ENCODE assay signal across 15 mouse cellular contexts in genomic region chr2:16152623-16153022, GRCm38 (mm10).
"Had no signal": no experiment of that assay in that cellular context is flagged by ENCODE, and none has a peak within 500 bp of the region (broad histone marks: within the 10 kb centered on the region; RNA-seq: fewer than 3 reads in every experiment).

No protein-coding gene starts in this region.

- H3K27ac ChIP-seq: liver, embryonic 15.5 days; macrophage; midbrain, embryonic 13.5 days; midbrain, embryonic 15.5 days; neural tube, embryonic 12.5 days had no signal

- H3K4me3 ChIP-seq: liver, embryonic 15.5 days; megakaryocyte, embryonic 14.5 days; midbrain, embryonic 13.5 days; midbrain, embryonic 15.5 days; neural tube, embryonic 12.5 days had no signal

- H3K9me3 ChIP-seq: liver, embryonic 15.5 days; megakaryocyte, embryonic 14.5 days; midbrain, embryonic 13.5 days; midbrain, embryonic 15.5 days; neural tube, embryonic 12.5 days had no signal

- DNase-seq: liver, postnatal 0 days; lung, adult 2 months; lung, postnatal 10 days; lung, postnatal 36 days; right cerebral cortex, postnatal 14 days; thymus, adult 2 months; thymus, postnatal 25 days; thymus, postnatal 4 days had no signal

- H3K4me1 ChIP-seq: liver, embryonic 15.5 days; megakaryocyte, embryonic 14.5 days; midbrain, embryonic 13.5 days; midbrain, embryonic 15.5 days; neural tube, embryonic 12.5 days had no signal

- H3K27me3 ChIP-seq: liver, embryonic 15.5 days; megakaryocyte, embryonic 14.5 days; midbrain, embryonic 13.5 days; midbrain, embryonic 15.5 days; neural tube, embryonic 12.5 days had no signal

- H3K9ac ChIP-seq: liver, embryonic 15.5 days; liver, postnatal 0 days; midbrain, embryonic 13.5 days; midbrain, embryonic 15.5 days; neural tube, embryonic 12.5 days had no signal

- H3K36me3 ChIP-seq: liver, embryonic 15.5 days; midbrain, embryonic 13.5 days; midbrain, embryonic 15.5 days; neural tube, embryonic 12.5 days had no signal

- ATAC-seq: liver, postnatal 0 days; midbrain, embryonic 13.5 days; midbrain, embryonic 15.5 days had no signal

- H3K4me2 ChIP-seq: liver, embryonic 15.5 days; midbrain, embryonic 11.5 days; midbrain, embryonic 13.5 days; midbrain, embryonic 15.5 days; neural tube, embryonic 12.5 days had no signal
